Mouse (Mus musculus) heart, adult 18-20 months (tissue): ENCODE results near the gene Foxn2. TPM values are rescaled to one million over a fixed set of nuclear protein-coding genes. Genes with fewer than 3 reads are reported as not detected.
"Not testable (repeated sequence)": the region's sequence is repeated elsewhere in the genome, so short reads cannot be mapped to it uniquely, and the experiment has no call there.

Experiments used
- DNase-seq, 2 experiments: peaks; one replicate each; pipeline ENCODE4 v3.0.0; 2021 to 2022; ENCODE audit warnings: mixed read lengths in 1 of 2
- total RNA-seq, 2 experiments: library from RNA; stranded (reverse); gene quantifications; 2 replicates each; pipeline ENCODE4 v1.2.3; 2021

Gene Foxn2
- total RNA-seq, 2 experiments from 2014 or later, result 7.4 to 7.9 TPM

DNA sequence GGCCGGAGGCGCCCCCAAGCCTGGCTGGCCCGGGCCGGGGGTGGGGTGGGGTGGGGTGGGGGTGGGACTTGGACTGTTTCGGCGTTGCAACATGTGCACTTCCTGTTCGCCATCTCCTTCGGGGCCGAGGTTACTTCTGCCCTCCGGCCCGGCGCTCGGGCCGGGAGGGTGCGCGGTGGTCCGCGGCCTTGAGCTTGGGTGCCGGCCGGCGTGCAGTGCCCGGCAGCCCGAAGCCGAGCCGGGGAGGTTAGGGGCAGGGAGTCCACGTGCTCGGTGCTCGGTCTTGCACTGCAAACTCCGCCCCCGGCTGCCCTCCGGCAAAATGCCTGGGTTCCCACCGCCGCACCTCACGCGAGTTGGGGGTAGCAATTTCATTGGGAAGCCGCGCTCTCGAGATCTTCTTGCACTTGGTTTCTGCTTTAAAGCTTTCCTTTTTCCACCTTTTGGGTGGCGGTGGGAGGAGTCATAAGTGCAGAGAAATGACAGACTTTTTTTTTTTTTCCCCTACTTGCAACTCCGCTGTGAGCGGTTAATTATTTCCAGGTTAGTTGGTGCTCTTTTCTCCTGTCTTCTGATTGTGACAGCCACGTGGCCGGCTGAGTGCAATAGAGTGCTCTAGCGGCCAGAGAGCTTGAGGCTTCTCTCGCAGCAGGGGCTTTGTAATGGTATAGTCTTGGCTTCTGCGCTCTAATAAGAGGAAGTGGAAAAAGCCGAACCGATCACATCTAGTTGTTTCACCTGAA, 1.1 kb downstream of the Foxn2 start:
- DNase-seq, result peak; percentile 60 to 78

DNA sequence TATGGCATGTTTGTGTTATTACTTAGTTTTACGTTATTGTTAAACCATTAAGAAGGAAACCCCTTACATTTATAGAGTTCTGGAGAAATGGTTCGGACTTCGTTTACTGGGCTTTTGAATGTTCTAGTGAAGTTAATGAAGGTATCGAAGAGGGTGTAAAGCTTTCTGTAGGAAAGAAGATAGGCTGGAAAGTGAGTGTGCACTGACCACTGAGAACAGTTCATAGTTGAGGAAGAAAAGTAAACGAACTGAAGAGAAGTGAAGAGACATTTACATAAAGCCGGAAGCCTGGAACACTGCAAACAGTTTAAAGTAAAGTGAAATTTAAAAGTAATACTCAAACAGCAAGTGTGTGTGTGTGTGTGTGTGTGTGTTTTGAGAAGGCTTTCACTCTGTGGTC, 2.1 kb downstream of the Foxn2 start:
- no peak for DNase-seq

DNA sequence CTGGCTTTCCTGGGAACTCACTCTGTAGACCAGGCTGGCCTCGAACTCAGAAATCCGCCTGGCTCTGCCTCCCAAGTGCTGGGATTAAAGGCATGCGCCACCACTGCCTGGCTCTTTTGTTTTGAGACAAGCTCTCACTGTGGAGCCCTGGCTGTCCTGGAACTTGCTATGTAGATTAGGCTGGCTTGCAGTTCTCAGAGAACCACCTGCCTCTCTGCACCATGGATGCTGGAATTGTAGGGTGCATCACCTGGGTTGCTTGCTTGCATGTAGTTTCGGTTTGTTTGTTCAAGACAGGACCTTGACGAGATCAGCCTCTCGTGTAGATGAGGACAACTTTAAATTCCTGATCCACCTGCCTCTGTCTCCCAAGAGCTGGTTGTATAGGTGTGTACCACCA, 2.7 kb downstream of the Foxn2 start:
- no peak for DNase-seq

DNA sequence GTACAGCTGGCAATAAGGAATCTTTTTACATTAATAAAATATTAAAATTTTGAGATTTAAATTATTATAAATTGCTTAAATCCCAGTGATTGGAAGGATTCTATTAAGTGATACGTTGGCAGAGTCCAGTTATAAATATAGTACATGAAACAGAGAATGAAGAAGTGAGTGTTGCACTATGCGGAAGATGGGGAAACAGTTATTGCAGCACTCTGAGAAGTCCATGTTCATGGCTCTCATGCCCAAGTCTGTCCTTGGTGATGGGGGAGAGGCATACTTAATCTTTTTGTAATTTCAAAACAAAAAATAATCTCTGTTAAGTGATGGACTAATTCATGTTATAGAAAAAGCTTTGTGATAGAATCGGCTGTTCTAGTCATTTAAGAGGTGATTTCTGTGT, 17.6 kb downstream of the Foxn2 start:
- DNase-seq, result peak in 1 of 2 experiments; percentile 39

- no peak for DNase-seq
Observed at GRCm38 (mm10) chr17:88459516-88459915, 19.0 kb downstream of the Foxn2 start.

DNA sequence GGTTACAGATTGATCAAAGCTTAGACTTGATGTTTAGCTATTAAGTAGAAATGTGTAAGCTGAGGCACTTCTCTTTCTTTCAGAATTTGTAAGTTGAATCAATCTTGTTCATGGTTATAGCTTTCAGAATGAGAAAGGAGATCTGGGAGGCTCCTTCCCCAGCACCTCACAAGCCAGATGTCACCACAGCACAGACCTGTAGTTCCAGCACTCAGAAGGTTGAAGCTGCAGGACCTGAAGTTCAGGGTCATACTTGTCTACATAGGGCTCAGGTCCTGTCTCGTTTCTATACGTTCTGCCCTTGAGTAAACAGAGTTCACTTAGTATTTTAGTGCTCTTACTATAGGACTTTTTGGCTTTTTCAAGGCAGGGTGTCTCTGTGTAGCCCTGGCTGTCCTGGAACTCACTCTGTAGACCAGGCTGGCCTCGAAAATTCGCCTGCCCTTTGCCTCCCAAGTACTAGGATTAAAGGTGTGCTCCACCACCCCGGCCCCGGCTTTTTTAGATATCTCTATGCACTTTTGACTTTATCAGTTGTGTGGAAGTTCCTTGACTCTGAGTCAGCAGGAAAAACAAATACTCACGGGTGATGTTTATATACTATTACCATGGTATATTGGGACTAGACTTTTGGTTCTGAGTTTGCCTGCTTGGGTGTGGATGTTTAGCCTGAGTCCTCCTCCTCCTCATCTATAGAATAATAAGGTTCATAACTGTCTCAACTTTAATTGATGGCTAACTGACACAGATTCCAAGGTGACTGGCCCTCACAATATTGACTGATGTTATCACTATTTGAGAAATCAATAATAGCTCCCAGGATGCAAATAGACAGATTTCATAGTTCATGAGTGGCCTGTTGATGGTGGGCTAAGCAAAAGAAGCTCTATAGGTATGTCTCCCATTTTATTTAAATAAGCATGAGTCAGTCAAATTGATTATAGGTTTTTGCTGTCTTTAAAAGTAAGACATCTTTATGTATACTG, 19.7 kb downstream of the Foxn2 start:
- DNase-seq, result no peak

DNA sequence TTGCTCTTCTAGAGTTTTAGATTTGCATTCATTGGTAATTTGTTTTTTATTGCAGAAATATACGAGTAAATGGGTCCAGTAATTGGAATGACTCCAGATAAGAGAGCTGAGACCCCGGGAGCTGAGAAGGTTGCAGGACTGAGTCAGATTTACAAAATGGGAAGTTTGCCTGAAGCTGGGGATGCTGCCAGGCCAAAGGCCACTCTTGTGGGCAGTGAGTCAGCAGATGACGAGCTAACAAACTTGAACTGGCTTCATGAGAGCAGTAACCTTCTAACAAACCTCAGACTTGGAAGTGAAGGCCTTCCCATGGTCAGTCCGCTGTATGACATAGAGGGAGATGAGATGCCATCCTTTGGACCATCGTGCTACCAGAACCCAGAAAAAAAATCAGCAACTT, 22.1 kb downstream of the Foxn2 start:
- DNase-seq, result peak; percentile 76 to 82

- DNase-seq, result peak in 1 of 2 experiments; percentile 9
Observed at GRCm38 (mm10) chr17:88466591-88466990, 26.1 kb downstream of the Foxn2 start.

GRCm38 (mm10) chr17:88467696-88468095, 27.2 kb downstream of the Foxn2 start:
- DNase-seq, result no peak

DNA sequence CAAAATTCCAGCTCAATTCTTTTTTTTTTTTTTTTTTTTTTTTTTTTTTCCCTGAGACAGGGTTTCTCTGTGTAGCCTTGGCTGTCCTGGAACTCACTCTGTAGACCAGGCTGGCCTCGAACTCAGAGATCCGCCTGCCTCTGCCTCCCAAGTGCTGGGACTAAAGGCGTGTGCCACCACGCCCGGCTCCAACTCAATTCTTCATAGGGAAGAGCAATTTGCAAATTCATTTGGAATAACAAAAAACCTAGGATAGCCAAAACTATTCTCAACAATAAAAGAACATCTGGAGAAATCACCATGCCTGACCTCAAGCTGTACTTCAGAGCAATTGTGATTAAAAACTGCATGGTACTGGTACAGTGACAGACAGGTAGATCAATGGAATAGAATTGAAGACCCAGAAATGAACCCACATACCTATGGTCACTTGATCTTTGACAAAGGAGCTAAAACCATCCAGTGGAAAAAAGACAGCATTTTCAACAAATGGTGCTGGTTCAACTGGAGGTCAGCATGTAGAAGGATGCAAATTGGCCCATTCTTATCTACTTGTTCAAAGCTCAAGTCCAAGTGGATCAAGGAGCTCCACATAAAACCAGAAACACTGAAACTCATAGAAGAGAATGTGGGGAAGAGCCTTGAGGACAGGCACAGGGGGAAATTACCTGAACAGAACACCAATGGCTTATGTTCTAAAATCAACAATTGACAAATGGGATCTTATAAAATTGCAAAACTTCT, 28.3 kb downstream of the Foxn2 start:
- DNase-seq, result not testable (repeated sequence)

GRCm38 (mm10) chr17:88473766-88474165, 33.3 kb downstream of the Foxn2 start:
- DNase-seq, result no peak

- DNase-seq, result no peak
Observed at GRCm38 (mm10) chr17:88477165-88477564, 36.7 kb downstream of the Foxn2 start.

- no peak for DNase-seq
Observed at GRCm38 (mm10) chr17:88477699-88478098, 37.2 kb downstream of the Foxn2 start.

- no peak for DNase-seq
Observed at GRCm38 (mm10) chr17:88479040-88479439, 38.5 kb downstream of the Foxn2 start.

- no peak for DNase-seq
Observed at GRCm38 (mm10) chr17:88480369-88480768, 39.9 kb downstream of the Foxn2 start.

DNA sequence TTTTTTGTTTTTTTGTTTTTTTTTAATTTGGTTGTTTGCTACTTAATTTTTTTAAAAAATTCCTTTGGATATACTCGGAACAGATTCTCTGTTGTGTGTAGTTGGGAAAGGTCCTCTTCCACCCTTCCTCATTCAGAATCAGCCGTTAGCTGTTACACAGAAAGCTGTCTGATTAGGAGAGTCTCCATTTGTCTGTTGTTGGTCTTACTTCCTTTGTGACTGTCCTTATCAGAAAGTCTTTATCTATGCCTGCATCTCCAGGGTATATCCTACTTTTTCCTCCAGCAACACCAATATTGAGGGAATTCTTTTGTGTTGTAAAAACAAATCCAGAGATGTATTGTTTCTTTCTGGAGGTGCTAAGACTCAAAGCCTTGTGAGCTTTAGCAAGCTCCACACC, 40.6 kb downstream of the Foxn2 start:
- DNase-seq, result no peak

DNA sequence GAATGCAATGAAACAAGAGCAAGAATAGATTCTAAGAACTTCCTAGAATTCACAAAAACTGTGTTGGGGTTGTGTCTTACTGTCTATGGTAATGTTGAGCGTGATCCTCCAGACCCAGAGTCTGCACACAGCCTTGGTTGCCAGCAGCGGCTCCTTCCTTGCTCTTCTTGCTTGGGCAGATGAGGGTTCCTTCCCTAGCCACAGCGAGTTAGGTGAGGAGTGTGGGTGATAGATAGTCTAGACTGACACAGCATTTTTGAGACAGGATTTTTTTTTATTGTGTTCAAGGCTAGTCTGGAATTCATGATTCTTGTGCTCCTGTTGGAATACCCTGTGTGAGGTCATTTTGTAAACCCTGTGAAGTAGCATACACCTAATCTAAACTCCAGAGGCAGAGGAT, 41.1 kb downstream of the Foxn2 start:
- no peak for DNase-seq

- no peak for DNase-seq
Observed at GRCm38 (mm10) chr17:88484539-88484938, 44.0 kb downstream of the Foxn2 start.

DNA sequence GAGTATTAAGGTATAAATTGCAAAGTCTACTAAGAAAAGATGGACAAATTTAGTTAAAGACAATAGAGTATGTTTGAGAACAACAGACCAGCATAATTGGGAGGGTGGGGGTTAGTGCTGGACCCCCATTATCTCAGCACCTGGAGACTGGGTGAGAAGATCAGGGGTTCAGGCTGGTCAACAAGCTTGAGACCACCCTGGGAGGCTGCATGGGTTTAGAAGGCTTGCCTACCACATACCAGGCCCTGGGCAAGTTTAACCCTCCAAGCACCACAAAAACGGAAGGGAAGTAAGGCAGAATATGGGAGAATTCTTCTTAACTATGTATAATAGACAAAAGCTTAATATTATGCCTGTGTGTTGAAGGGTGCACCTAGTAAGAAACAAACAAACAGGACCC, 44.4 kb downstream of the Foxn2 start:
- DNase-seq, result no peak

DNA sequence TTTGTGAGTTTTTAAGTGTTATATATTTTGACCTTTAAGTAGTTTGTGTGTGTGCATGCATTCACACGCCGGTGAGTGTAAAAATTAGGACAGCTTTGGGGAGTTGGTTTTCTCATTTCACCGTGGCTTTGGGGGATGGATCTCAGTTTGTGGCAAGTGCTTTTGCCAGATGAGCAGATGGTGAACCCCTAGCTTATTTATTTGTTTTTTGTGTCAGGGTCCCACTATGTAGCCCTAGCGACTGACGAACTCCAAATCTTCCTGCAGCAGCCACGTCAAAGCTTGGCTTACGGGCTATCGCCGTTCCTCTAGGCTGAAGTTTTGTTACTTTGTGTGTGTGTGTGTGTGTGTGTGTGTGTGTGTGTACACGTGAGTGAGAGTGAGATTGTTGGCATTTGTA, 50.0 kb downstream of the Foxn2 start:
- no peak for DNase-seq

DNA sequence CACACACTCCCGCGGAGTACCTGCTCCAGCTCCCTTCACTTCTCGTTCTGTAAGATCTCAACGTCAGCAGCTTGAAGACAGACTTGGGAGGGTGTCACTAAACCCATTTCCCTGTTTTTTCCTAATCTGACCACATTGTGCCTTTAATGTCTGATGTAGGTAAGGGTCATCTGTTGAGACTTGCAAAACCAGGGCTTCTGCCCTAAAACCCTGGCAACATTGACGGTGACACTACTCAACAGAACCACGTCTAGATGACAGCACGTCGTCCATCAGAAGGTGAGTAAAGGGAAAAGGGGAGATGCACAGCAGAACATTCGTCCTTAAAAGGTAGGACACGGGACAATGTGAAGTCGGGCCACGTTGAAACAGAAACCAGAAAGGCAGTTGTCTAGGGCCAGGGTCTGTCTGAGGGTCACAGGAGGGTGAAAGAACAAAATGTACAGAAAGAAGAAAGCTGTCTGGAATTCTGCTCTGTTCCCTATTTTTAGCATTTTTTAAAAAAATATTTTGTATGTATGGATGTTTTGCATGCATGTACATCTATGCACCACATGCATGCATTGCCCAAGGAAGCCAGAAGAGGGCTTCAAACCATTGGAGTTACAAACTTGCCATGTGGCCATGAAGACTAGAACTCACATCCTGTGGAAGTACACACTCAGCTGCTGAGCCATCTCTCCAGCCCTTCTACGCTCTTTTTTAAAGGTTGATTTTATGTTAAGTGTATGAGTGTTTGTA, 51.0 kb downstream of the Foxn2 start:
- no peak for DNase-seq

DNA sequence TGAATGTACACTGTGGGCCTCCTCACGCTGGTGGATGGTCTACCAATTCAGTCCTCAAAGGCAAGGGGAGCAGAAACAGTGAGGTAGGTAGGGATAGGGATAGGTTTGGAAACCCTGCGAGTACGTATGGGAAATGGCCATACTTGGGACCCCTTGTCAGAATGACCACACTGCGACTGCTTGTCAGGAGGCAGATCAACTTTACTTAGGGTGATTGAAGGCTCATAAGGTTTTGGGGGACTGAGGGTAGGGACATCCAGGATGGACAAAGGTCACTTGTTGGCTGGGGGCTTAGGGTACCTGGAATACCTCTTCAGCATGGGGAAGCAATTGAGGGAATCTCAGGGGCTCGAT, 51.6 kb downstream of the Foxn2 start:
- no peak for DNase-seq
